Mouse (Mus musculus) liver, embryonic 16.5 days (tissue): ENCODE measurements around the gene Zp1. TPM values are rescaled to one million over a fixed set of nuclear protein-coding genes. Genes with fewer than 3 reads are reported as not detected.
A peak's percentile ranks its signal among the peaks of the same experiment; 100 is the strongest.

Source experiments
- ATAC-seq: fragments of 200-750 bp; cut with Nextera tagmentation; 2 replicates; pipeline ENCODE4 v1.8.0; 2017; ENCODE audit warnings: low read depth, mild to moderate bottlenecking, moderate number of reproducible peaks, moderate library complexity
- H3K27ac ChIP-seq: fragments of 300-500 bp; sonication (generic); 2 replicates; pipeline ENCODE4 v1.5.1; 2014; ENCODE audit warnings: mild to moderate bottlenecking, low read length
- H3K27me3 ChIP-seq: fragments of 300-500 bp; sonication (generic); 2 replicates; pipeline ENCODE4 v1.6.1; 2014; ENCODE audit warnings: low read depth, low read length, mixed read lengths; ENCODE audit not compliant: control insufficient read depth, insufficient read depth
- H3K36me3 ChIP-seq: fragments of 300-500 bp; sonication (generic); 2 replicates; pipeline ENCODE4 v1.6.1; 2014; ENCODE audit warnings: mild to moderate bottlenecking; ENCODE audit not compliant: control insufficient read depth, insufficient read depth
- H3K4me1 ChIP-seq: fragments of 300-500 bp; sonication (generic); 2 replicates; pipeline ENCODE4 v1.6.1; 2014; ENCODE audit warnings: low read depth, low read length, mixed read lengths; ENCODE audit not compliant: control insufficient read depth
- H3K4me2 ChIP-seq: fragments of 300-500 bp; sonication (generic); 2 replicates; pipeline ENCODE4 v1.6.1; 2014; ENCODE audit warnings: low read depth, low read length, mixed read lengths
- H3K4me3 ChIP-seq: fragments of 300-500 bp; sonication (generic); 2 replicates; pipeline ENCODE4 v1.5.1; 2014; ENCODE audit warnings: low read depth, mild to moderate bottlenecking, low read length
- H3K9ac ChIP-seq: fragments of 300-500 bp; sonication (generic); 2 replicates; pipeline ENCODE4 v1.6.1; 2014; ENCODE audit warnings: low read depth, low read length
- H3K9me3 ChIP-seq: fragments of 300-500 bp; sonication (generic); replicated peaks from 2 replicates; pipeline ENCODE4 v1.6.1; 2016; ENCODE audit warnings: low read length; ENCODE audit not compliant: control insufficient read depth
- WGBS: fragments of 180-500 bp; shearing (Covaris S2); extraction: QIAGEN DNeasy Blood & Tissue Kit; methylation state at CpG from one replicate; pipeline ENCODE4 v1.1.7; 2014; ENCODE audit not compliant: insufficient replicate concordance; 5-methylcytosine and 5-hydroxymethylcytosine counted together
- polyA plus RNA-seq: library from polyadenylated mRNA; unstranded; fragments of >200 nt; fragmentation: Nextera tagmentation; extraction: Ambion mirVana; gene quantifications from 2 replicates; pipeline ENCODE4 v1.2.1, GENCODE M21; 2015

Gene Zp1
- polyA plus RNA-seq, 1 experiment from 2014 or later = not detected

GRCm38 (mm10) chr19:10897491-10897890, 22.9 kb downstream of the Zp1 start:
- Histone ChIP-seq H3K27me3 (no peaks in the 10 kb centered on the region), H3K4me2 (no peak overlapping the region), H3K4me3 (no peak overlapping the region), H3K9ac (no peak overlapping the region), H3K4me1 (peaks cover 13% of the 10 kb centered on the region), H3K9me3 (no peaks in the 10 kb centered on the region), H3K36me3 (peaks cover 29% of the 10 kb centered on the region), H3K27ac (no peak overlapping the region)
- WGBS = 73% methylated on average over 8 of the region's 8 CpGs
- ATAC-seq = no peak

GRCm38 (mm10) chr19:10896849-10897248, 23.6 kb downstream of the Zp1 start:
- WGBS = 59% methylated on average over 7 of the region's 7 CpGs
- peak overlapping the region; percentile 80 for H3K4me2 ChIP-seq
- ATAC-seq = no peak
- peaks cover 22% of the 10 kb centered on the region for H3K36me3 ChIP-seq
- H3K27me3 ChIP-seq = no peaks in the 10 kb centered on the region
- peaks cover 13% of the 10 kb centered on the region for H3K4me1 ChIP-seq
- peak overlapping the region; percentile 82 for H3K9ac ChIP-seq
- no peak overlapping the region for H3K27ac ChIP-seq
- H3K4me3 ChIP-seq = peak overlapping the region; percentile 84; the same call in 1 of the 2 replicates
- no peaks in the 10 kb centered on the region for H3K9me3 ChIP-seq

GRCm38 (mm10) chr19:10895708-10896107, 24.7 kb downstream of the Zp1 start:
- Histone ChIP-seq H3K27ac (peak overlapping the region; percentile 78), H3K4me1 (peaks cover 13% of the 10 kb centered on the region), H3K9ac (peak overlapping the region; percentile 82), H3K36me3 (peaks cover 12% of the 10 kb centered on the region), H3K4me2 (peak overlapping the region; percentile 80), H3K9me3 (no peaks in the 10 kb centered on the region), H3K4me3 (peak overlapping the region; percentile 84), H3K27me3 (no peaks in the 10 kb centered on the region)
- ATAC-seq = no peak
- WGBS = 1% methylated on average over 16 of the region's 16 CpGs

GRCm38 (mm10) chr19:10895016-10895528, 25.4 kb downstream of the Zp1 start, which contains the start of gene Prpf19:
TSS of gene Prpf19 (plus strand) at chr19:10895231.
- no peaks in the 10 kb centered on the region for H3K27me3 ChIP-seq
- peak within 1 kb of the TSS; percentile 80 for H3K4me2 ChIP-seq
- H3K36me3 ChIP-seq = peaks cover 6% of the 10 kb centered on the region
- H3K4me1 ChIP-seq = peaks cover 13% of the 10 kb centered on the region
- under 1% methylated on average over 42 of the region's 43 CpGs for WGBS
- peak; percentile 97 for ATAC-seq
- no peaks in the 10 kb centered on the region for H3K9me3 ChIP-seq
- H3K27ac ChIP-seq = peak within 1 kb of the TSS; percentile 78
- peak within 1 kb of the TSS; percentile 84 for H3K4me3 ChIP-seq
- peak within 1 kb of the TSS; percentile 82 for H3K9ac ChIP-seq

- ATAC-seq = no peak
- Histone ChIP-seq H3K27me3 (no peaks in the 10 kb centered on the region), H3K4me1 (peaks cover 13% of the 10 kb centered on the region), H3K27ac (no peak overlapping the region), H3K4me2 (no peak overlapping the region), H3K9ac (no peak overlapping the region), H3K36me3 (no peaks in the 10 kb centered on the region), H3K4me3 (no peak overlapping the region), H3K9me3 (no peaks in the 10 kb centered on the region)
- WGBS = 66% methylated on average over 3 of the region's 3 CpGs
Measured at GRCm38 (mm10) chr19:10892201-10892600, 28.2 kb downstream of the Zp1 start.

GRCm38 (mm10) chr19:10881426-10882154, 38.8 kb downstream of the Zp1 start, which contains the start of gene Tmem109:
TSS of gene Tmem109 (minus strand) at chr19:10882001.
- H3K9me3 ChIP-seq = no peaks in the 10 kb centered on the region; the same call in 1 of the 2 replicates
- H3K4me3 ChIP-seq = peak within 1 kb of the TSS; percentile 65
- ATAC-seq = peak; percentile 90
- peak within 1 kb of the TSS; percentile 76 for H3K9ac ChIP-seq
- H3K27ac ChIP-seq = peak within 1 kb of the TSS; percentile 62
- no peaks in the 10 kb centered on the region for H3K36me3 ChIP-seq
- H3K4me2 ChIP-seq = peak within 1 kb of the TSS; percentile 96
- H3K4me1 ChIP-seq = peaks cover 15% of the 10 kb centered on the region
- WGBS = under 1% methylated on average over 49 of the region's 49 CpGs
- H3K27me3 ChIP-seq = no peaks in the 10 kb centered on the region

GRCm38 (mm10) chr19:10880975-10881425, 39.4 kb downstream of the Zp1 start:
- H3K27ac ChIP-seq = no peak overlapping the region; the same call in 1 of the 2 replicates
- ATAC-seq = no peak; the same call in none of the 2 replicates
- 5% methylated on average over 14 of the region's 14 CpGs for WGBS

GRCm38 (mm10) chr19:10880085-10880974, 40.1 kb downstream of the Zp1 start:
- H3K36me3 ChIP-seq = no peaks in the 10 kb centered on the region
- no peaks in the 10 kb centered on the region; the same call in 1 of the 2 replicates for H3K9me3 ChIP-seq
- 24% methylated on average over 6 of the region's 7 CpGs for WGBS
- H3K4me3 ChIP-seq = peak overlapping the region; percentile 65; the same call in 1 of the 2 replicates
- peak overlapping the region; percentile 96 for H3K4me2 ChIP-seq
- peak; percentile 19; the same call in 1 of the 2 replicates for ATAC-seq
- H3K4me1 ChIP-seq = peaks cover 15% of the 10 kb centered on the region
- H3K27ac ChIP-seq = no peak overlapping the region
- no peak overlapping the region for H3K9ac ChIP-seq
- no peaks in the 10 kb centered on the region for H3K27me3 ChIP-seq

More at GRCm38 (mm10) chr19:10880975-10881425, 39.4 kb downstream of the Zp1 start:
- Histone ChIP-seq H3K27me3 (no peaks in the 10 kb centered on the region), H3K9ac (peak overlapping the region; percentile 76), H3K9me3 (no peaks in the 10 kb centered on the region; the same call in 1 of the 2 replicates), H3K4me1 (peaks cover 15% of the 10 kb centered on the region), H3K36me3 (no peaks in the 10 kb centered on the region), H3K4me2 (peak overlapping the region; percentile 96), H3K4me3 (peak overlapping the region; percentile 65)
